Mouse (Mus musculus) large intestine, adult 2 months (tissue): ENCODE results near the gene Tomm20. TPM values are rescaled to one million over a fixed set of nuclear protein-coding genes. Genes with fewer than 3 reads are reported as not detected.
"Not testable (repeated sequence)": the region's sequence is repeated elsewhere in the genome, so short reads cannot be mapped to it uniquely, and the experiment has no call there.

Experiments used
- DNase-seq: peaks from one replicate; pipeline ENCODE4 v3.0.0-alpha.2; 2012; ENCODE audit warnings: low read depth, low spot score
- WGBS: fragments of 180-500 bp; shearing (Covaris S2); methylation state at CpG from one replicate; pipeline ENCODE4 v1.1.7; 2018; 5-methylcytosine and 5-hydroxymethylcytosine counted together
- polyA plus RNA-seq: library from polyadenylated mRNA; depleted of rRNA; stranded (reverse); fragments of >200 nt; gene quantifications from 2 replicates; pipeline ENCODE4 v1.2.3, GENCODE M21; 2012; rRNA removed

Tomm20 gene
- polyA plus RNA-seq, 1 experiment: 137 TPM

DNA sequence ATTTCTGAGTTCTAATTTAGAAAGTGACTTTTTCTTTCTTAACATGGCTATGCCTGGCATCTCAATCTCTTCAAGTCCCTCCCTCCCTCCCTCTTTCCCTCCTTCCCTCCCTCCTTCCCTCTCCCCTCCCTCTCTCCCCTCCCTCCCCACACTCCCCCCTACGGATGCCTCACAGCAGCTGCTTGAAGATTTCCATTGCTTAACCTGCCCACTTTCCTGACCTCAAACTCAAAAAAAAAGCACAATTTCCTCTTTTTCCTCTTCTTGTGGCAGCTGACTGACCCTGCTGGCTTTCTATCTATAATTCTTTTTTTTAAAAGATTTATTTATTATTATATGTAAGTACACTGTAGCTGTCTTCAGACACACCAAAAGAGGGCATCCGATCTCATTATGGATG, 44.6 kb downstream of the Tomm20 start:
- no peak for DNase-seq
- WGBS: 35% methylated on average over 2 of the region's 2 CpGs

DNA sequence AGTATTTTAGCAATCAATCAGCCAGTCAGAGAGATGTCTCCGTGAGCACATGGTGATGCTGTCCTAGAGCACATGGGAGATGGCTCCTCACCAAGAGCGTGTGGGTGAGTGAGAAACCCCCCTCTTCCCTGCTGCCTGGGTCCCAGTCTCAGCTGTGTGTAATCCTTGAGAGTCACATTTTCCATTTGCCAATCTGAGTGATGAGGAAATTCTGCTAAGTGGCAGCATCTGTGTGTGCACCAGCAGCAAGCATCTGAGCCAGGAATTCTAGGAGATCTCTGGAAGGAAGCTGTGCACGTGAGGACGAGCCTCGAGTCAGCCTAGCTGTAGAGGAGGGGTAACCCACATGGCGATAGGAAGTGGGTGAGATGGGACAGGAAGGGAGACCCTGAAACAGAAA, 50.5 kb downstream of the Tomm20 start:
- 49% methylated on average over 6 of the region's 6 CpGs for WGBS
- DNase-seq: no peak

DNA sequence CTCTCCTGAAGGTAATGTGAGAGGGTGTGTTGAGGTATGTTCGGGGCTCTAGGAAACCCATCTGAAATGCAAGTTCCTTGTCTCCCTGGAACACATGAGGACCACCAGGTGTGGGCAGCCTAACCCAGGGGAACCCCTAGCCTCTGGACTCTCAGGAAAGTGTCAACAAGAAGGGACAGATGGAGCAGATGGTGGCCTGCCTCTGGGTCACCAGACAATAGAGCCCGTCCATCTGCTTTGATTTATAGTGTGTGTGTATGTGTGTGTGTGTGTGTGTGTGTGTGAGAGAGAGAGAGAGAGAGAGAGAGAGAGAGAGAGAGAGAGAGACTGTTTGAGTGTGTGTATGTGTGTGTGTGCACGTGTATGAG, 58.0 kb downstream of the Tomm20 start:
- DNase-seq: no peak
- WGBS: 85% methylated on average over 3 of the region's 3 CpGs

DNA sequence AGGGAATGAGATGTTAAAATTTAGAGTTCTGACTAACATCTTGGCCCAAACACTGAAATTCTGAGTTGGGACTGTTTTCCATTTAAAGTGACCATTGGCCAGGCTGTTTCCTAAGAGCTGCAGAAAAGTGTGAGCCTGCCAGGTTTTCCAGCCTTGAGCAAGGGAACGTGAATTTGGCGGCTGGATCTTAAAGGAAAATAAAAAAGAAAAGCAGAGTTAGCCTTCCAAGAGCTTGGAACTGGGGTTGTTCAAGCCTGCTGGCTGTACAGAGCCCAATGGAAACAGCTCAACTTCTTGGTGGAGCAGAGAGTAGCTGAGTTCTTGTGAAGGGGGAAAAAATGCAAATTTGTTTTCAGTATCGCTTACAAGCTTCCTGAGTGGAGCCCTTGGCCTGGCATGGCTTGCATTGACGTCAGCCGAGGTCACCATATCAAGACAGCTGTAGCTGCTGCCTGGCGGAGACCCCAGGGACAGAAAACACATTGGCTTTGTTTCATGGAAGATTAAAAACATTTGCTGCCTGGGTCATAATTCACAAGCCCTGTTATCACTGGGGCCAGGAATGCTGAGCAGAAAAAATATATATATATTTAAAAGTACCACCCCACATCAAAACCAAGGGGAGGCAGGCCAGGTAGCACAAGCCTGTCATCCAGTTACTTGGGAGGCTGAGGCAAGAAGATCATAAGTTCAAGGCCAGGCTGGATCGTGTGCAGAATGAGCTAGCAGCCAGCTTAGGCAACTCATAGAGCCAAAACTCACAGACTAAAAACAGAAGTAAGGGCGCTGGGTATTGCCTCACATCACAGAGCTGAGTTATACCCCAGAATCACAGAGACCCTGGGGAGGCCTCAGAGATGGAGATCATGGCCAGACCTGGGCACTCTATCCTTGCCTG, 58.7 kb downstream of the Tomm20 start:
- no peak for DNase-seq
- WGBS: 69% methylated on average over 8 of the region's 8 CpGs

DNA sequence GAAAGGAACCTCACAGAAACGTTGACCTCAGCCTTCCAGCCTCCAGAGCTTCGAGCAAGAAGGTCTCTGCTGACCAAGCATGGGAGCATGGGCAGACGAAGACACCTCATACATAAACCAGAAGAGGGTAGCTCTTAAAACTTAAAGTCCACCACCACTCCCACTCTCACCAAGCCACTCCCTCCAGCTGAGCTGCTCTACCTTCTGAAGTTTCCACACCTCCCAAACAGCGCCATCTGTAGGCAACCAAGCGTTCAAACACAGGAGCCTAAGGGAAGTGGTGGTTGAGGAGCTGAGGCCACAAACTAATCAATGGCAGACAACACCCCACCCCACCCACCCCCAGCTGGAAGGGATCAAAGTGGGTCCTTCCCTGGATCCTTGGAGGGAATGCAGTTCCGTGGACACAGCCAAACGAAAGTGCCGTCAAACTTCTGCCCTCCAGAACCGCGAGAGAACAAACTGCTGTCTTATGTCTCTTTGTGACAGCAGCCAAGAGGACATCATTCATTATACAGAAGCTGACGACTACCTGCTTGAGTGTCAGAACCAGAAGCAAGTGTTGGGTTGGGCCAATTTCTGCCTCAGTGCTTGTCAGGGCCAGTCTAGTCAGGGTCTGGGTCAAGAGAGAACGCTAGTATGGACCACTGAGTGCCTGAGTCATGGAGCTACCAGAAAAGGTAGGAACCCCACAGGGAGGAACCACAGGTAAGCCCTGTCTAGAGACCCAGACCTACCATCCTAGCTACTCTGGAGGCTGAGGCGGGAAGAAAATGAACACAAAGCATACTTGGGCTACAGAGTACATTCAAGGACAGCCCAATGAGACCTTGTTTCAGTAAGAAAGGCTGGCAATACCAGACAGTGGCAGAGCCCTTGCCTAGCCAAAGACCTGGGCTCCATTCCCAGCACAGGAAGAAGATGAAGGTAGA, 59.8 kb downstream of the Tomm20 start:
- WGBS: 65% methylated on average over 13 of the region's 13 CpGs
- no peak for DNase-seq

DNA sequence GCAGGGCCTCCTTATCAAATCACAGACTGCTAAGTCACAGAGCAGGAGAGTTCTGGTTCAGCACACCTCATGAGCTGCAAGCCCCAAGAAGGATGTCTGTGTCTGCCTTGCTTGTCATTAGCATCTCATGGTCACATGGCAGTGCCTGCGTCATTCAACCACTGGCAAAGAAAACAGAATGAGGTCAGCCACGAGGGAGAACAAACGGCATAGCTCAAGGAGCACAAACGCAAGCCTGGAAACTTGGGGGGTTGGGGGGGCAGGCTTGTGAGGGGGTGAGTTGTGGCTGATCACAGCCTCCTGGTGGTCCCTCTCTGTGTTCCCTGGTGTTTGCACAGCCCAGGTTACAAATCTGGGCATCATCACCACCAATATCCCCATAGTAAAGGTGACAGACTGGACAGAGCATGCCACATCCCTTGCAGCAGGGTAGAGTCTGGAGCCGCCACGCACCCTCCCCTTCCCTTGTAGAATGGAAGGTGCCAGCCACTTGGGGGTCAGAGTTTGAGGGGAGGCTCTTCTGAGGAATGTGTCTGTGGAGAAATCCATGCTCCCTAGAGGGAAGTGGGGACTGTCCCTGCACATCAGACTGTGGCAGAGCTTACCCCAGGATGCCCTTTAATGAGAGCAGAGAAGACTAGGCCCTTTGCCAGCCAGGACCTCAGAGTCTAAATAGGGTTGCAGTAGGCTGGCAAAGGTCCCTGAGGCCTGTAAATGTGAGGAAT, 61.3 kb downstream of the Tomm20 start:
- DNase-seq: no peak
- WGBS: 70% methylated on average over 6 of the region's 6 CpGs

DNA sequence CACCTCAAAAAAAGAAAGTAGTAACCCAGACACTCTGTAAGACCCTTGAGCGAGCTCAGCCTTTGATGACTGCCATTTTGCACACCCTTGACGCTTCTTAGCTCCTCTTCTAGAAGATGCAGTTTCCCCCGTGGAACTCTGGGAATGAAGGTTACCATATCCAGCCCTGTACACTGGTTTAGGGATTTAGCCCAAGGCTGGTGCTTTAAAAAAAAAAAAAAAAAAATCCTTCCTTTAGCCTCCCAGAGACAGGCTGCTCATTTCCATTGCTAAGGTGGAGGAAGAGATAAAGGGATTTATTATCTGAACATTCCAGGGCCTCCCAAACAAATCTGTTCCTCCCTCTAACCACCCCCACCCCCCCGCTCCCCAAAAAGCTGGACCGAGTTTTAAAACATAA, 61.9 kb downstream of the Tomm20 start:
- no peak for DNase-seq
- 82% methylated on average over 5 of the region's 5 CpGs for WGBS

DNA sequence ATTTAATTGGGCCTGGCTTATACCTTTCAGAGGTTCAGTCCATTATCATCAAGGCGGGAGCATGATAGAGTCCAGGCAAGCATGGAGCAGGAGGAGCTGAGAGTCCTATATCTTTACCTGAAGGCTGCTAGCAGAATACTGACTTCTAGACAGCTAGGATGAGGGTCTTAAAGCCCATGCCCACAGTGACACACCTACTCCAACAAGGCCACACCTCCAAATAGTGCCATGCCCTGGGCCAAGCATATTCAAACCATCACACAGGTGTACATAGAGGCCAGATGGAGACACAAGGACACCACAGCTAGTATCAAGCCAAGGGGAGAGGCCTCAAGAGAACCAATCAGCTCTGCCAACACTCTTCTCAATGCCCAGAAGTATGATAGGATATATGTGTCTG, 63.1 kb downstream of the Tomm20 start:
- 96% methylated on average over 1 of the region's 1 CpGs for WGBS

DNA sequence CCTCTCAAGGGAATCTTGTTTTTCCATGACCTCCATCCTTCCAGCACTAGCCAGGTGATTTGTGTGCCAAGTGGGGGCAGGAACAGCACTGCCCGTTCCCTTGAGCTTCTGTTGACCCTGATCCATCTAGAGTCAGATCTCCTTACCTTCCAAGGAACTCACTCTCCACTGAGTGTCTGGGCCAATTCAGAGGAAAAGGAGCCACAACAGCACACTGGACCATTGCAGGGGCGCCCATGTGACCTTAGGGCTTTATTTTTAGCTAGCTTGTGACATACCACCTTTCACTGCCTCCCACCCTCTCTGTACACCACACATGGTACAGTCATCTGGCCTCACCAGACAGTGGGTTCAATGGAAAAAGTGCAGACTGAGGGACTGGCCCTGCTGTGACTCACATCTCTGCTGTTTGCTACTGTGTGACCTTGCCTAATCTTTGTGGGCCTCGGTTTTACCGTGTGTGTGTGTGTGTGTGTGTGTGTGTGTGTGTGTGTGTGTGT, 64.0 kb downstream of the Tomm20 start:
- DNase-seq: no peak
- WGBS: 66% methylated on average over 4 of the region's 4 CpGs

More for the DNA sequence above, 63.1 kb downstream of the Tomm20 start:
- not testable (repeated sequence) for DNase-seq

Other genes with a start within 250 kb of the Tomm20 start
- 1.9 and 2.7 TPM in 2 replicates for gene Rbm34, start 25.2 kb upstream of the Tomm20 start, polyA plus RNA-seq
- 19.0 and 41.9 TPM in 2 replicates for gene Pard3, start 118.0 kb upstream of the Tomm20 start, polyA plus RNA-seq